Mouse (Mus musculus): ENCODE data around the gene Lilr4b.

Gene Lilr4b

DNA sequence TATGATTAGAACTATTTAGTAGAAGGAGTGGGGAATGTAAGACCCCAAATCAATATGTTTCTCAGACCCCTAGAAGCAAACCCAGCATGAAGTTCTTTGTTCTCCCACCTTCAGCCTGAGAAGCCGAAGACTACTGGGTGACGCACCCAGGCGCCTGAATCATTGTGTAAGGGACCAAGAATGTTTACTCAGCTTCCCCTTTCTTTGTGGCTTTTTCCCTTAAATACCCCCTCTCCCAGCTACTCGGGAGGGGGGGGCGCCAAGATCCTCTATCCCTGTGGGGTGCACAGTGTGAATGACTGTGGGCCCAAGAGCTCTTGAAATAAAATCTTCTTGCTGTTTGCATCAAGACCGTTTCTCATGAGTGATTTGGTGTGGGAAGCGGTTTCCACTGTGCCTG, 50.4 kb downstream of the Lilr4b start:
- no peak for DNase-seq (ENCODE audit: low read depth, low spot score)

More for the DNA sequence above, 50.4 kb downstream of the Lilr4b start:
- Histone ChIP-seq H3K36me3 (ENCODE audit: control insufficient read depth, insufficient read depth, low read length, poor library complexity, severe bottlenecking) (no peaks in the 10 kb centered on the region), H3K27me3 (ENCODE audit: control insufficient read depth, insufficient read depth, low read length, poor library complexity, severe bottlenecking) (no peaks in the 10 kb centered on the region)
